Mouse (Mus musculus) stomach, postnatal 0 days (tissue): ENCODE data around the gene Ube2e3.

Source experiments
- CTCF ChIP-seq: IDR thresholded peaks from 2 replicates; pipeline ENCODE4 v1.5.1; 2016; ENCODE audit warnings: antibody characterized with exemption, low read depth, mild to moderate bottlenecking, moderate library complexity
- EP300 ChIP-seq: optimal IDR thresholded peaks from 2 replicates; pipeline ENCODE3; 2016; ENCODE audit warnings: antibody characterized with exemption

GRCm38 (mm10) chr2:78829887-78830286 is 38.0 kb upstream of the Ube2e3 start:
- no peak for TF ChIP-seq CTCF
- TF ChIP-seq EP300 = no peak
